Mouse (Mus musculus) ES-E14 (cell line): ENCODE results near the gene Sphk1.

Experiments
- CHD2 ChIP-seq: IDR thresholded peaks from 2 replicates; pipeline ENCODE4 v1.6.1; 2014; ENCODE audit warnings: mild to moderate bottlenecking, low read depth, low read length, inconsistent platforms
- HCFC1 ChIP-seq: IDR thresholded peaks from 2 replicates; pipeline ENCODE4 v1.6.1; 2012; ENCODE audit warnings: low read length, inconsistent platforms, borderline replicate concordance; ENCODE audit not compliant: insufficient read depth
- MAFK ChIP-seq: IDR thresholded peaks from 2 replicates; pipeline ENCODE4 v1.6.1; 2014; ENCODE audit warnings: mild to moderate bottlenecking, low read depth, low read length, inconsistent platforms; ENCODE audit not compliant: insufficient read depth
- ZC3H11A ChIP-seq: IDR thresholded peaks from 2 replicates; pipeline ENCODE4 v1.6.1; 2012; ENCODE audit warnings: low read depth, mild to moderate bottlenecking, inconsistent platforms, low read length, borderline replicate concordance
- ZNF384 ChIP-seq: IDR thresholded peaks from 2 replicates; pipeline ENCODE4 v1.6.1; 2012; ENCODE audit warnings: low read depth, low read length, inconsistent platforms

DNA sequence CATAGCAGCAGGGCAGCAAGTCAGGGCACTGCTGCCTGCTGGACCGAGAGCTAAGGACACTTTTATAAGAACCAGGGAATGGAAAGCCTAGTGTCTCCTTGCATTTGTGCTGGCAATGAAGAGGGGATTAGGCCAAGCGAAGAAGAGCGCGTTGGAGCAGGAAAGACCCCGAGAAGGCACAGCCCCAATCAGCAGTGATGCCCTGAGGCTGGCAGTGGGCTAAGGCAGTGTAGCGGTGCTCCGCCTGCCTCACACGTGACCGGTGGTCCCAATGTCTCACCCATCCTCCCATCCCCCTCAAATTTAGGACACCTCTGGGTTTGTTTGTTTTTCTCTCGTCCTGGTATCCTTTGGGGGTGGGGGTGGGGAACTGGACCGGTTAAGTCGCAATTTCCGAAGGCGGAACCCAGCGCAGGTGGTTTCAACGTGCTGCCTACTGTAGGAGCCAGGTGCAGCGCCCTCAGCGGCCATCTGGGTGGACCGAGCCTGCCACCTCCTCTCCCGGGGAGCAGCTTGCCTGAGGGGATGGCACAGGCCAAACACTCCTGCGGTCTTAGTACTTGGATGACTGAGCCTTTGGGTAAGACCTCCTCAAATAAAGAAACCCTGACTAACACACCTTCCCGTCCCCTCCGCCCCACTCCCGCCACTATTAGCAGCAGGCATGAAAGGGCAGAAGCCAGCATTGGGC lies 15.2 kb upstream of the Sphk1 start:
- TF ChIP-seq CHD2 (no peak), HCFC1 (no peak), MAFK (no peak), ZC3H11A (no peak), ZNF384 (no peak)
